Mouse (Mus musculus) macrophage (primary cell): Measurements from ENCODE around the gene Gm3238. TPM values are rescaled to one million over a fixed set of nuclear protein-coding genes. Genes with fewer than 3 reads are reported as not detected.
"Not testable (repeated sequence)": the region's sequence is repeated elsewhere in the genome, so short reads cannot be mapped to it uniquely, and the experiment has no call there.

ENCODE experiments used
- H3K27ac ChIP-seq: fragments of 350-480 bp; formaldehyde crosslinking; 2 replicates; pipeline ENCODE4 v1.9.0; 2021
- H3K36me3 ChIP-seq: fragments of 350-480 bp; formaldehyde crosslinking; 2 replicates; pipeline ENCODE4 v1.9.0; 2021; ENCODE audit errors: inconsistent target
- H3K4me3 ChIP-seq: fragments of 350-480 bp; formaldehyde crosslinking; 2 replicates; pipeline ENCODE4 v1.9.0; 2021; ENCODE audit errors: inconsistent target
- H3K79me2 ChIP-seq: fragments of 350-480 bp; formaldehyde crosslinking; 2 replicates; pipeline ENCODE4 v1.9.0; 2021; ENCODE audit errors: inconsistent target
- WGBS: methylation state at CpG from one replicate; pipeline ENCODE4 v1.1.7; 2026; ENCODE audit warnings: inconsistent platforms; ENCODE audit not compliant: missing documents; 5-methylcytosine and 5-hydroxymethylcytosine counted together
- polyA plus RNA-seq: library from polyadenylated mRNA; stranded (reverse); fragments of 250-400 nt; gene quantifications from 3 replicates; pipeline ENCODE4 v1.2.4, GENCODE M21; 2018; ENCODE audit warnings: inconsistent platforms
- total RNA-seq, 78 experiments: library from RNA; depleted of rRNA; stranded (reverse); fragments of 250-400 nt; gene quantifications; 1 replicate in 9 of 78; 2 replicates in 24 of 78; 3 replicates in 43 of 78; 4 replicates in 2 of 78; pipeline ENCODE4 v1.2.4; 2018; ENCODE audit warnings: inconsistent platforms in 56 of 78

The Gm3238 gene
- total RNA-seq (2018; cell fraction: chromatin; rRNA removed): not detected
- total RNA-seq (2018; cell fraction: cytosol; rRNA removed): not detected
- not detected for total RNA-seq (2018; cell fraction: nucleus; rRNA removed)
- polyA plus RNA-seq: not detected in 3 replicates

- not testable (repeated sequence) for H3K4me3 ChIP-seq, H3K79me2 ChIP-seq, H3K27ac ChIP-seq, H3K36me3 ChIP-seq
- WGBS: no CpG with 5 or more reads among the region's 1 CpGs
These were observed at the start of gene Gm3238 for GRCm38 (mm10) chr10:77771225-77771624. TSS of gene Gm3238 (minus strand) at chr10:77771325.

GRCm38 (mm10) chr10:77819203-77819602 lies 48.1 kb upstream of the Gm3238 start:
- no peaks in the 10 kb centered on the region for H3K36me3 ChIP-seq
- H3K27ac ChIP-seq: no peak overlapping the region
- no peaks in the 10 kb centered on the region for H3K79me2 ChIP-seq
- 75% methylated on average over 4 of the region's 4 CpGs for WGBS
- H3K4me3 ChIP-seq: no peak overlapping the region

GRCm38 (mm10) chr10:77818523-77818922 lies 47.4 kb upstream of the Gm3238 start:
- Histone ChIP-seq H3K79me2 (no peaks in the 10 kb centered on the region), H3K27ac (no peak overlapping the region), H3K4me3 (no peak overlapping the region), H3K36me3 (no peaks in the 10 kb centered on the region)
- 90% methylated on average over 4 of the region's 4 CpGs for WGBS

GRCm38 (mm10) chr10:77815514-77815913 lies 44.4 kb upstream of the Gm3238 start:
- WGBS: 59% methylated on average over 5 of the region's 5 CpGs
- no peak overlapping the region for H3K4me3 ChIP-seq
- no peaks in the 10 kb centered on the region for H3K79me2 ChIP-seq
- no peak overlapping the region for H3K27ac ChIP-seq
- no peaks in the 10 kb centered on the region for H3K36me3 ChIP-seq

GRCm38 (mm10) chr10:77814382-77814781 lies 43.3 kb upstream of the Gm3238 start, which contains the start of gene Gm2696:
TSS of gene Gm2696 (plus strand) at chr10:77814682.
- 55% methylated on average over 4 of the region's 4 CpGs for WGBS
- Histone ChIP-seq H3K27ac (no peak within 1 kb of the TSS), H3K4me3 (no peak within 1 kb of the TSS), H3K79me2 (no peaks in the 10 kb centered on the region), H3K36me3 (no peaks in the 10 kb centered on the region)

- Histone ChIP-seq H3K27ac (no peak within 1 kb of the TSS), H3K36me3 (no peaks in the 10 kb centered on the region), H3K79me2 (no peaks in the 10 kb centered on the region), H3K4me3 (no peak within 1 kb of the TSS)
- WGBS: 78% methylated on average over 5 of the region's 5 CpGs
These were observed 40.6 kb upstream of the Gm3238 start, which contains the start of gene Gm9507 for GRCm38 (mm10) chr10:77811743-77812142. TSS of gene Gm9507 (minus strand) at chr10:77811843.

- WGBS: 71% methylated on average over 3 of the region's 3 CpGs
- H3K27ac ChIP-seq: no peak overlapping the region
- no peak overlapping the region for H3K4me3 ChIP-seq
- no peaks in the 10 kb centered on the region for H3K36me3 ChIP-seq
- H3K79me2 ChIP-seq: no peaks in the 10 kb centered on the region
These were observed 33.0 kb upstream of the Gm3238 start for GRCm38 (mm10) chr10:77804095-77804494.

- Histone ChIP-seq H3K27ac (no peak within 1 kb of the TSS), H3K79me2 (no peaks in the 10 kb centered on the region), H3K36me3 (no peaks in the 10 kb centered on the region), H3K4me3 (no peak within 1 kb of the TSS)
- WGBS: 61% methylated on average over 8 of the region's 8 CpGs
These were observed 27.9 kb upstream of the Gm3238 start, which contains the start of gene Gm19668 for GRCm38 (mm10) chr10:77798921-77799508. TSS of gene Gm19668 (minus strand) at chr10:77799133.

GRCm38 (mm10) chr10:77798164-77798920 lies 27.2 kb upstream of the Gm3238 start:
- not testable (repeated sequence) for H3K4me3 ChIP-seq, H3K36me3 ChIP-seq, H3K27ac ChIP-seq, H3K79me2 ChIP-seq
- 65% methylated on average over 2 of the region's 3 CpGs for WGBS

- 66% methylated on average over 3 of the region's 3 CpGs for WGBS
- H3K36me3 ChIP-seq: no peaks in the 10 kb centered on the region
- no peak overlapping the region for H3K4me3 ChIP-seq
- no peak overlapping the region for H3K27ac ChIP-seq
- no peaks in the 10 kb centered on the region for H3K79me2 ChIP-seq
These were observed 26.6 kb upstream of the Gm3238 start for GRCm38 (mm10) chr10:77797677-77798076.

GRCm38 (mm10) chr10:77794976-77795375 lies 23.9 kb upstream of the Gm3238 start, which contains the start of gene Gm9639:
TSS of gene Gm9639 (minus strand) at chr10:77795076.
- Histone ChIP-seq H3K36me3 (no peaks in the 10 kb centered on the region), H3K27ac (no peak within 1 kb of the TSS), H3K4me3 (no peak within 1 kb of the TSS), H3K79me2 (no peaks in the 10 kb centered on the region)
- 78% methylated on average over 2 of the region's 2 CpGs for WGBS

- no peaks in the 10 kb centered on the region for H3K36me3 ChIP-seq
- no peak overlapping the region for H3K4me3 ChIP-seq
- 78% methylated on average over 2 of the region's 2 CpGs for WGBS
- H3K79me2 ChIP-seq: no peaks in the 10 kb centered on the region
- H3K27ac ChIP-seq: no peak overlapping the region
These were observed 17.5 kb upstream of the Gm3238 start for GRCm38 (mm10) chr10:77788621-77789020.

GRCm38 (mm10) chr10:77787876-77788275 lies 16.8 kb upstream of the Gm3238 start, which contains the start of gene Gm7137:
TSS of gene Gm7137 (minus strand) at chr10:77788200.
- WGBS: no CpG with 5 or more reads among the region's 1 CpGs
- H3K79me2 ChIP-seq, H3K27ac ChIP-seq, H3K4me3 ChIP-seq, H3K36me3 ChIP-seq: not testable (repeated sequence)

GRCm38 (mm10) chr10:77783396-77783795 lies 12.3 kb upstream of the Gm3238 start:
- H3K4me3 ChIP-seq, H3K36me3 ChIP-seq, H3K27ac ChIP-seq, H3K79me2 ChIP-seq: not testable (repeated sequence)
- no CpG with 5 or more reads among the region's 3 CpGs for WGBS

GRCm38 (mm10) chr10:77782442-77782841 lies 11.3 kb upstream of the Gm3238 start, which contains the start of gene Gm3250:
TSS of gene Gm3250 (minus strand) at chr10:77782542.
- not testable (repeated sequence) for H3K4me3 ChIP-seq, H3K79me2 ChIP-seq, H3K36me3 ChIP-seq, H3K27ac ChIP-seq
- WGBS: no CpG with 5 or more reads among the region's 1 CpGs
